Mouse (Mus musculus): ENCODE data around the gene Egfl7.
A peak's percentile ranks its signal among the peaks of the same experiment; 100 is the strongest.

Gene Egfl7

DNA sequence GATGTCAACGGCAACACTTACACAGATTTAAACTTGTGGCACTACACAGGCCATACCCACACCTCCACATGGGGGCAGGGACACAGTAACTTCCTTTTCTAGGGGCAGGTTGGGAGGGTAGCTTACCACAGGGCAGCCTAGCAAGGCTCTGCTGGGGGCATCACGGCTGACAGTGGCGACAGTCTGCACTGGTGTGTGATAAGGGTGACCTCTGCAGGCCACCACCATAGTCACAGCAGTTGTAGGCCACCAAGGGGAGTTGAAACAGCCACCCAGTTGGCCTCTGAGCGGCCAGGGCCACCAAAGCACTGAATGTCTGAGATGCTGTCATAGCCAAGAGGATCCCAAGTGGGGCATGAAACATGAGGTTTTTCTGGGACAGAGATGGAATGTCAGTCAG lies 13.6 kb upstream of the Egfl7 start:
- peak; percentile 27 to 32 for DNase-seq (ENCODE audit: low spot score in 2 of 2)

DNA sequence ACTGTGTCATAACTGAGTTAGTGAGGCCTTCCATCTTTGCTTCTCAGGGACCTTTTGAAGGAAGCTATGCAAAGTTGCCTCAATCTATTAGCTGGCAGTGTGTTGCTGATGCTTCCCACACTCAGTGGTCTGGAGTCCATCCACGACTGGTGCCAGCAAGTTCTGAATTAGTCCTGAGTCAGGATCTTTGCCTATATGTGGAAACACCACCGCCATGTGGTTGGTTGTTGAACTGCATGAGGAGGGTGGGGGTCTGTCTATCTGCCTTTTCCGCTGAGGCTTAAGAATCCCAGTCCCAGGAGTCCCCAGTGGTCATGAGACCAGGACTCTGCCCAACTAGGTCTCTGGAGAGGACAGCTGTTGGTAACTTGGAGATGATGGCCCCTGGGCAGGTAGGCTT lies 9.8 kb upstream of the Egfl7 start:
- peak; percentile 60 to 62 for DNase-seq (ENCODE audit: low spot score in 2 of 2)

DNA sequence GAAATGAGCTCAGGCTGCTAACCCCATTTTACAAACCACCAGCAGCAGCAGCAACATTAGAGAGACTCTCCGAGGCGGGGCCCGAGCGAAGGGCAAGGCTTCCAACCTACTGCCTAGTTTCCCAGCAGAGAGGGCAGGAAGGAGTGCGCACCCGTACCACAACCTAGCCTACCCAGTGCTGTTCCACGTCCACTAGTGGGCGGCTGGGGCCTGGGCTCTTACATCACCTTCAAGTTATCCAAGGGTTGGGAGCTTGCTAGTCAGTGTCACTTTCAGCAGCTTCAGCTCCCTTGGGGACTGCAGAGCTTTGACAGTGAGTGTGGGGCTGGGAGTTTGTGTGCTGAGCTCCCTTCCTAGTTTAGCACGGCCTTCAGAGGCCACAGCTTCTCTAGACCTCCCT lies 8.4 kb upstream of the Egfl7 start:
- DNase-seq (ENCODE audit: low spot score in 2 of 2): no peak

DNA sequence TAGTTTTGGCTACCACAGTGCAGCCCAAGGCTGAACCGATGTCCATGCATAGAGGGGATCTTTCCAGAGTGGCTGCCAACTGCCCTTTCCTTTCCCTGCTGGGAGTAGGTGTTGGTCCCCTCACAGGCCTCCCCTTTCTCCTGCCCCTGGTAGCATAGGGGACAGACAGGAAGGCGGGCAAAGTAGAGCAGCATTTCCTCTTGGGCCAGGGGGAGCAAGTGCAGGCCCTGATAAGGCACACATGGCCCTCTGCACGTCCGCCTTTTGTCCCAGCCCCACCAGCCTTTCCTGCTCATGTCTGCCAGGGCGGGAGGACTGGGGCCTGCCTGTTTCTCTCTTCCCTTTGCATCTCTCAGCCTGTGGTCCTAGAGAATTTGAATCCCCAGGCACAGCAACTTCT lies 8.0 kb upstream of the Egfl7 start:
- no peak for DNase-seq (ENCODE audit: low spot score in 2 of 2)

DNA sequence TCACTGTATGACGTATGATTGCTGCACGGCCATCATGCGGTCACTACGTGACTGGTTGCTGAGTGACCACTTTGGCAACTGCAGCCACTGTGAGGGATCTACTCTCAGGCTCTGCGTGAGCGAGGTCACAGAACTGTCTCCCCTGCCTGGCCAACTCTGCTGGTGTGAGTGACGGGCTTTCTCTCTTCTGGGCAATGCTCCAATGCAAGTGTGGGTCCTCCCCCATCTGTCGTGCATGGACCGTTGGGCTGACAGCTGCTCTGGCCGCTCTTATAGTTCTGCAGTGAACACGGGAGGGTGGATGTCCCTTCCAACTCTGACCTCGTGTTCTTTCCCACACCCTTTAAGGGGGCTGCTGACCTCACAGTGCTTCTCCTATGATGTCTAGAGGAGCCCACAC lies 6.4 kb upstream of the Egfl7 start:
- peak; percentile 24 to 46 for DNase-seq (ENCODE audit: low spot score in 2 of 2)

DNA sequence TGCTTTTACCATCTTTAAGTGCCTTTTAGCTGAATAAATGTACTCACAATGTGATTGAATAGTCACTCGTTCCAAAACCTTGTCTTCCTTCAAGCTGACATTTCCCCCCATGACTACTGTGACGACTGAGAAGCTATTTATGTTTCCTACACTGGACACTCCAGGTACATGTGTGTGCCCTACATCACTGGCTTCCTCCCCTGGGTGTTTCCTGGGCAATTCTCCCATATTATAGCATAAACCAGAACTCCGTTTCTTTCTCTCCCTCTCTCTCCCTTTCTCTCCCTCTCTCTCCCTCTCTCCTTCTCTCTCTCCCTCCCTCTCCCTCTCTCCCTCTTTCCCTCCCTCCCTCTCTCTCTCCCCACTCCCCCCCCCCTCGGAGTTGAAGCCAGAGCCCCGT lies 6.0 kb upstream of the Egfl7 start:
- no peak for DNase-seq (ENCODE audit: low spot score in 2 of 2)

DNA sequence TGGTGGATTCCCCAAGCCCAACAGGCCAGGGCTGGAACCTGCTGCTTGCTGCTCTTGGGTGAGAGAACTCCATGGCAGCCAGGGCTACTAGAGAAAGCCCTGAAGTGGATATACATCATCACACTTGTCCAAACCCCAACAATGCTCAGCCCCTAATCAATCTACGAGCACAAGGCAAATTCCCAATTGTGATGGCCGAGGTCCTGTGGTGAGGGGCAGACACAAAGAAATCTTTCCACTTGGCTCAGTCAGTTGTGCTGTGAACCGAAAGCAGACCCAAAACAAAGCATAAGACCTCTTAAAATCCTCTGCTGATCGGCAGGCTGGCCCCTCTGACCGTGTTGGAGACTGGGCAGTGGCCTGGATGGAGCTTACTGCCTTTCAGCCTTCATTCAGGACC lies 5.0 kb upstream of the Egfl7 start:
- no peak for DNase-seq (ENCODE audit: low spot score in 2 of 2)

DNA sequence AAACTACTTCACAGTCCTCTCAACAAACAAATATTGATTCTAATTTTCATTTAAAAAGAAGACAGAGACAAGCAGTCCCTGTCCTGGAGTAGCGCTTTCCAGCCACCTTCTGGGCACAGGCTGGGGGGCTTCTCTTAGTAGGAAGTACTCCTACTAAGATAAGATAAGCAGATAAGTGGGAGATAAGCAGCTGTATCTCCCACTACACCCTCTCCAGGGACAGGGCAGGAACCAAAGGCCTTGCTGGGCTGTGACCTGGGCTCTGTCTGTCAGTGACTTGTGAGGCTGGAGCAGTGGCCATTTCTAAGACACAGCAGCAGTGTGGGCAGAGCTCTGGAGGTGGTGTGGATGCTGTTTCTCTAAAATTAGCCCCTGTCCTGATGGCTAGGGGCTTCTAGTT lies 4.4 kb upstream of the Egfl7 start:
- no peak for DNase-seq (ENCODE audit: low spot score in 2 of 2)

DNA sequence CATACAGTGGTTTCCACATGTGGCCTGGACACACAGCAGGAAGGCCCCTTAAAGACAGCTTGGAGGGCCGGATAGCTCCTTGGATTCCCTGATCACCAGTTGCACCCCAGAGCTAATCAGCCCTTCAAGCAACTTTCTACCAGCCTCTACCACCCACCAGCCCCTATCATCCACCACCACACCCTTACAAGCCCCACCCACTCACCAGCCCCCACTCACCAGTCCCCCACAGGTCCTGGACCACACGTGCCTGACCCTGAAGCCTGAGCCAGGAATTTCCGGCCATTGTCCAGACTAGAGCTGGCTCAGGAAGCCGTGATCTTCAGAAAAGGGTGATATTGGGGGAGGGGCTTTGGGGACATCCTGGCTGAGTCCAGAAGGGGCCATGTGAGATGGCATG lies 3.9 kb upstream of the Egfl7 start:
- DNase-seq (ENCODE audit: low spot score in 2 of 2): no peak

DNA sequence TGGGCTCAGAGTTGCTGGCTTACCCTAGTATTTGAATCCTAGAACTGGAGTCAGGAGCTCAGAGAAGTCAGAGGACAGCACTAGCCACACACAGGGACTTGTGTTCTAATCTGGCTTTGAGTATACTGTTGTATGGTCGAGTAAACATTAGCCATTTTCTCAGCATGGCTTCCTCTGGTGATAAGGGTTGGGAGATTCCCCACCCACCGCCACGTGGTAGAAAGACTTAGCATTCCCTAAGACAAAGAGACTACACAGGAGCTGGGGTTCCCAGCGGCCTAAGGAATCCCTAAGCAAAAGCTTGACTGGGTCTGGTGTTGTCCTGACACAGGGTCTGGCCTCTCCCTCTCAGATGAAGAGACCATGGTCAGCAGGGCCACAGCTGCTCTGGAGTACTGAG lies 3.4 kb upstream of the Egfl7 start:
- no peak for DNase-seq (ENCODE audit: low spot score in 2 of 2)

DNA sequence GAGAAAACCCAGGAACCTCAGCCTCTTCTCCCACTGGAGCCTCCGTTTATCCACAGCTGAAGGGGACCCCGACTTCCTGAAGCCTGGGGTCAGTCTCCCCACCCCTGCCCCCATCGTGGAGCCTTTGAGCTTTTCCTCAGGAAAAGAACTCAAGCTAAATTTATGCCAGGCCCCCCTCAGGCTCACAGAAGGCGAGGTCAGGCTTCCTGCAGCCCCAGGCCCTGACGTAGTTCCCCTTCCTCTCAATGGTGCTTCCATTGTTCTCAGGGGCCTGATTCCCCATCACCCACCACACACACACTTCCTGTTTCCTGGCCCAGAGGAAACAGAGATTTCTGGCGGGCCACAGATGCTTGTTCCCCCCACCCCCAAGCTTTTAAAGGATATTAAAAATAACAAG lies 1.4 kb upstream of the Egfl7 start:
- no peak for DNase-seq (ENCODE audit: low spot score in 2 of 2)

DNA sequence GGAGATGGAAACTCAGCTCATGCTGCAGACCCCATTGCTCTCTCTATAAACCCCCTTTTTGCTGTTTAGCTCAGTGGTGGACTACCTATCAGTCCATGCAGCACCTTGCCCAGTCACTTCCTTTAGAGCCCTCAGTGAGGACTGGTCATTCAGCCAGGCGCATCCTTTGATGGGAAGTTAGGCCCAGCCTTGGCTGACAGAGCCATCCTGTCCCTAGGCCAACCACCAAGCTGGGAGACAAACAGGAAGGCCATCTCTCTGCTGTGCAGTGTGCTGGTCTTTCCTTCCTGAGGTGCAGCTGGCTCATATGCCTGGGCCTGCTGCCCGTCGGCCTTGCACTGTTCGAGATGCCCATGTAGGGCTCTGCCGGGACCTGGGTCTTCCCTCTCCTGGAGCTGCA lies 937 bp downstream of the Egfl7 start:
- no peak for DNase-seq (ENCODE audit: low spot score in 2 of 2)

DNA sequence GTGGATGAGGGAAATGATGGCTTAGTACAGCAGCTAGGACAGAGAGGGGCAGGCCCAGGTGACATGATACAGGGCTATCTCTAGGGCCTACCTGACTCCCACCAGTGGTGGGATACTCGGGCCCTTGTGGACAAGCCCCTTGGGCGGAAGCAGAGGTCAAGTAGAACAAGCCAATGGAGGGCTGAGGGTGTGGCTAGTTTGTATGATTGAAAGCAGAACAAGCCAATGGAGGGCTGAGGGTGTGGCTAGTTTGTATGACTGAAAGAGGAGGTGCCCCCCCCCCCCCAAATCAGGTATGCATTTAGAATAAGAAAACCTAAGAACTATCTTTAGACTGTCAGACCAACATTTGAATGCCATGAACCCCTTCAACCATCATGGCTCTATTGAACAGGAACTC lies 2.4 kb downstream of the Egfl7 start:
- no peak for DNase-seq (ENCODE audit: low spot score in 2 of 2)

DNA sequence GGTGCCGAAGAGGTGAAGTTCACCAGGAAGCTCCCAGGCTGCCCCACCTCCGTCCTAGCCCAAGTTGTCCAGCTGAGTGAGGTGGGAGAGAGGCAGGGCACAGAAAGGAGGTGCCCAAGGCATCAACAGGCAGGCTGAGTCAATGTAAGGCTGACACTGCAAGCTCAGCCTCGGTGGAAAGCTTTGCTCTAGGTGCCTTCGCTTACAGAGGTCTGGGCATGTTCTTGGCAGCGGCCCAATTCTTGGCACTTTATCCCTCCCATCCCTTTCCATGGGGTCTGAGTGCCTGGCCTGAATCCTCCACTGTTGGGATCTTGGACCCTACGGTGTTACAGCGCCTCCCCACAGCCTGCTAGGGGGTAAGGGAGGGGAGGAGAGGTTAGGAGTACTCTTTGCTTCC lies 2.9 kb downstream of the Egfl7 start:
- DNase-seq (ENCODE audit: low spot score in 2 of 2): no peak

DNA sequence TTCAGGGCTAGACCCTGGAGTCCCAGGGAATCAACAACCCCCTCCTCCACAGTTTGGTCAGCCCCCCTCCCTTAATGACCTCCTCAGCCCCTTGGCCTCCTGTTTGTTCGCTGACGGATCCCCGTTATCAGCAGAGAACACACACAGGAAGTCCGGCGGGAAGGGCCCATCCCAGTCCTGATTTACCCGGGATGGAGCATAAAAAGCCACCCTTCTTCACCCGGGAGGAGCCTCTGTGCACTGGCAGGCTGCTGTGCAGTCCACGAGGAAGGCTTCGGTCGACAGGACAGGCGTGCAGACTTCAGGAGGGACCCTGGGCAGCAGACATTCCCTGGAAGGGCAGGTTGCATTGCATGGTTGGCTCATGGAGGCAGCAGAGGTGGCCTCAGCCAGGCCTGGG lies 3.8 kb downstream of the Egfl7 start:
- DNase-seq (ENCODE audit: low spot score in 2 of 2): no peak

DNA sequence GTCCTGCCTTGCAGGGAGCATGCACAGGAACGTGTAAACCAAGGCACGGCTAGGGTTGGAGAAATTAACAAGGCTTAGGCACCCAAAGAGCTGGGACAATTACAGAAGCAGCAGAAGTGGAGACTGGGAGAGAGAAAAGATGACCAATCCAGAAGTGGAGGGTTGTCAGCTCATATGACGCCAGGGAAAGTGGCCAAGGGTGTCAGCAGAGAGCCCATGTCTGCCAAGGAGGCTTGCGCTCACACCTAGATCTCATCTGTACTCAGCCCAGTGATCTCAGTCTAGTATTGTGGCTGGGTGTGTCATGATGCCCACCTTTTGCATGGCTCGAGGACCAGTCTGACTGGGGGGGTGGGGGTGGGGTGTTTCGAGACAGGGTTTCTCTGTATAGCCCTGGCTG lies 5.9 kb downstream of the Egfl7 start:
- DNase-seq (ENCODE audit: low spot score in 2 of 2): no peak

DNA sequence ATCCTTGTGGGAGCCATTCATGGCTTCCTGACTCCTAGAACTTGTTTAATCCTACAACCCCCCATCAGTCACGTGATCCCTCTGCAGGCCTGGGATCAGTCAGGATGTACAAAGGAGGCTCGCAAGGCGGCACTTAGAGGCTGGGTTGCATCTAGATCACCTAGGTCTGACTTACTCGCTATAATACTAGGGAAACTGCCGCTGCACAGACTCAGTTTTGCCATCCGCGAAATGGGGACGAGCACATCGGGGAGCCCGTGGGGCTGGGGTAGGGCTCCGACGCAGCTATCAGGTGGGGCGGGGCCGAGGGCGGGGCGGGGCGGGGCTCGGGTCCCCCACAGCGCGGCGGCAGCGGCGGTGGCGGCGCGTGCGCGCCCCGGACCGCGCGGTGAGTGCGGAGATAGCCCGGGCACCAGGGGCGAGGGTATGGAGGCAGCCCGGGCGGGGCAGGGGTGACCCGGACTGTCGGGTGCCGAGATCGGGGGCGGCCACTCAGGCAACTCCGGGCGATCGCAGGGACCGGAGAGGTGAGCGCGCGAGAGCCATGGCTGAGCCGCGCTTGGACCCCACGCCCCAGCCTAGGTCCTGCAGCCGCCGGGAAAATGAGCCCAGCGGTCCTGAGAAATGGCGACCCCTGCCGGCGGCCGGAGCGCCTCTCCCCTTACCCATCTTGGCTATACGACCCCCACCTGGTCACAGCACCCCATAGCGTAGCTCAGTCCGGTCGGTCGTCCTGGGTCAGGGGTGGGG lies 6.7 kb downstream of the Egfl7 start, which contains the start of gene Gm20532:
TSS of gene Gm20532 (plus strand) at position 346 of the 750 bp plus-strand sequence.
- DNase-seq (ENCODE audit: low spot score in 2 of 2): peak; percentile 58

DNA sequence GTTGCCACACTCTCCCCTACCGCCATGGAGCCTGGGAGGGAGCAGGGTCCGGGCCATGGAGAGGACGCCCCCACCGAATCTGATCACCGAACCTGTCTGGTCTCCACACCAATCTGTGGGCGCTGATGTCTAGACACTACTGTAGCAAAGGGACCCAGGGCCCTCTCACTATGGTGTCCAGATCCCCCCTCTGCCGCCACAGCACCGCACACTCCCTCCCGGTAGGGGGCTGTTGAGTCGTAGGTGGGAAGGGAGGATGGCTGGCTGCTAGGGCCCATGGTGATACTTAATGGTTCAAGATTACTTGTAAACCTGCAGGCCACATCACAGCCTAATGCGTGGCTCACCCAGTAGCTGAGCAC lies 7.2 kb downstream of the Egfl7 start:
- peak in 1 of 2 experiments; percentile 16 for DNase-seq (ENCODE audit: low spot score in 2 of 2)

DNA sequence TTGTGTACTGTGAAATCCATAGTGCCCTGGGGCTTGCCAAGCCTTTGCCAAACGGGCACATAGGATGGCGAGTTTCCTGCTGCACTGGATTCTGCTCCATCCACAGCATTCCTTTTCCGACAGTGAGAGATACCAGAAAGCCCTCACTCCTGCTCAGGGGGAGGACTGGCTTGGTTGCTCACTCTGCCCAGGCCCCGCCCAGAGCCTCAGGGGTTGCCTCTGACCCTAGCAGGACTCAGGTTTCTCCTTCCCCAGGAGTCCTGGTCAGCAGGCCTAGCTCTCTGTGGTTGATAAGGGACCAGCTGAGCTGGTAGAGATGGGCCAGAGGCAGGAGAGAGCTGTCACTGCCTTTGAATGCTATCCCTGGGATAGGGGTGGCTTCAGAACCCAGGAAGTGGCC lies 8.8 kb downstream of the Egfl7 start:
- no peak for DNase-seq (ENCODE audit: low spot score in 2 of 2)

DNA sequence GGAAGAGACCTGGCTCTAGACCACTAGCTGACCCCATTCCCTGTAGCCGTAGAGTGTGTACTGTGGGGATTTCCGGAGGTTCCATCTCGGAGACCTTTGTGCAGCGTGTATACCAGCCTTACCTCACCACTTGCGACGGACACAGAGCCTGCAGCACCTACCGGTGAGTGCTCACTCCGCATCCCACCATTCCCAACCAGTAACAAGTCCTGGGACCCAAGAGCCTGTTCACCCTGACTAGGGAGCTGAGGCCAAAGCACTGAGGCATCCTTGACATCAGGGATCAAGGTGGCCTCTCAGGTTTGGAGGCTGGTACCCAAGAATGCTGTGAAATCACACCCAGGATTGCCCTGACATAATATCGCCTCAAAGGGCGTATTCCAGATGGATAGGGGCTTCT lies 9.5 kb downstream of the Egfl7 start:
- DNase-seq (ENCODE audit: low spot score in 2 of 2): no peak

DNA sequence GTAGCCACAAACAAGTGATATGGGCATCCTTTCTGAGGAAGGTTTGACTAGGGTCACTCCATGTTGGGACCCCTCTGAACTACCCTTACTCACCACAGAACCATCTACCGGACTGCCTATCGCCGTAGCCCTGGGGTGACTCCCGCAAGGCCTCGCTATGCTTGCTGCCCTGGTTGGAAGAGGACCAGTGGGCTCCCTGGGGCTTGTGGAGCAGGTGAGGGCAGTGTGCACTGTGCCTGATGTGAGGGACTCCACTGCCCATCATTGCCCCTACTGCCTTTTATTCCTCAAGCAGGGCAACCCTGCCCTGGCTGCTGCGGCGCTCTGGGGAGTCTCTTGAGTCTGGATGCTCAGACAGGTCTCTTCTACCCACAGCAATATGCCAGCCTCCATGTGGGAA lies 10.5 kb downstream of the Egfl7 start:
- DNase-seq (ENCODE audit: low spot score in 2 of 2): no peak

DNA sequence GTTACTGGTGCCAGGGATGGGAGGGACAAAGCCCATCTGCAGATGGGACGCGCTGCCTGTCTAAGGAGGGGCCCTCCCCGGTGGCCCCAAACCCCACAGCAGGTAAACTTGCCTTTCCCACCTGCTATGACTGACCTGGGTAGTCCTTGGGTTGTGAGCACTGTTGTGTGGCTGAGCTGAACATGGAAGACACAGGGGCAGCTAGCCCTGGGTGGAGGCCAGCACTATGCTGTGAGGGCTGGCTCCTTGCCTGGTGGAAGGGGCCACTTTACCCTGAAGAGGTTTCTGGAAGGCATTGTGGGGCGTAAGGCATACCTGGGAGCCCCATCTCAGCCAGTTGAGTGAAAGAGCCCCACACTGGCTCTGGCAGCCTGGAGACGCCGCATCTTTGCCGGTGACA lies 11.1 kb downstream of the Egfl7 start:
- DNase-seq (ENCODE audit: low spot score in 2 of 2): no peak

DNA sequence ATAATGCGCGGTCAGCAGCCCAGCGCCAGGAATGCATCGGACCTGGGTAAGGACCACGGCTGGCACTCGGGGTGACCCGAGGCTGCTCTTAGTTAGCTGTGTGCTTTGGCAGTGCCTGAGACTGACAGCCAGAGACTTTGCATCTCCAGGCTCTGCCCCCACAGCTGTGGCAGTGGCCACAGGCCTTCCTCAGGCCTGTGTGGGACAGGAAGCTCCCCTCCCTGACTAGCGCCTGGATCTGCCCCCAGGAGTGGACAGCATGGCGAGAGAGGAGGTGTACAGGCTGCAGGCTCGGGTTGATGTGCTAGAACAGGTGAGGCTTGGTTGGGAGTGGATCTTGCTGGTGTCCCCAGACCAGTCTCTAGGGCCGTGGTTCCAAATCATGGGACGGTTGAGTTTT lies 11.6 kb downstream of the Egfl7 start:
- DNase-seq (ENCODE audit: low spot score in 2 of 2): no peak

Measured in right cerebral cortex, adult 2 months (tissue).